Mouse (Mus musculus): Measurements from ENCODE around the gene Umod. TPM values are rescaled to one million over a fixed set of nuclear protein-coding genes. Genes with fewer than 3 reads are reported as not detected.

Gene Umod
- total RNA-seq, 1 experiment from 2014 or later, result not detected

- no peak for ATAC-seq (ENCODE audit: extremely low read depth, insufficient number of reproducible peaks, low FRiP score, poor library complexity, severe bottlenecking)
These were observed 19.9 kb downstream of the Umod start, which contains the start of gene Gp2 for GRCm38 (mm10) chr7:119459185-119459584. Gene Gp2 (minus strand): TSS chr7:119459285.

GRCm38 (mm10) chr7:119454192-119454591 is 24.9 kb downstream of the Umod start:
- ATAC-seq (ENCODE audit: extremely low read depth, insufficient number of reproducible peaks, low FRiP score, poor library complexity, severe bottlenecking), result no peak

- ATAC-seq (ENCODE audit: extremely low read depth, insufficient number of reproducible peaks, low FRiP score, poor library complexity, severe bottlenecking), result no peak
These were observed 35.2 kb downstream of the Umod start for GRCm38 (mm10) chr7:119443849-119444248.

GRCm38 (mm10) chr7:119441938-119442337 is 37.1 kb downstream of the Umod start:
- no peak for ATAC-seq (ENCODE audit: extremely low read depth, insufficient number of reproducible peaks, low FRiP score, poor library complexity, severe bottlenecking)

- no peak for ATAC-seq (ENCODE audit: extremely low read depth, insufficient number of reproducible peaks, low FRiP score, poor library complexity, severe bottlenecking)
These were observed 51.9 kb downstream of the Umod start for GRCm38 (mm10) chr7:119427180-119427616.

- no peak for ATAC-seq (ENCODE audit: extremely low read depth, insufficient number of reproducible peaks, low FRiP score, poor library complexity, severe bottlenecking)
These were observed 58.4 kb downstream of the Umod start for GRCm38 (mm10) chr7:119420730-119421129.

GRCm38 (mm10) chr7:119418523-119418922 is 60.6 kb downstream of the Umod start:
- no peak for ATAC-seq (ENCODE audit: extremely low read depth, insufficient number of reproducible peaks, low FRiP score, poor library complexity, severe bottlenecking)

Other genes starting within 250 kb of the Umod start
- gene Gp2, start 20.0 kb downstream of the Umod start, total RNA-seq (2017), result not detected in 2 replicates
- not detected in 2 replicates for gene Acsm5, start 40.2 kb upstream of the Umod start, total RNA-seq (2017)
- gene Pdilt, start 44.2 kb upstream of the Umod start, total RNA-seq (2017), result not detected in 2 replicates
- under 0.01 TPM in 1 of 2 replicates, not detected in the other for gene Acsm2, start 75.1 kb upstream of the Umod start, total RNA-seq (2017)
- gene Acsm1, start 127.7 kb upstream of the Umod start, total RNA-seq (2017), result not detected in 2 replicates
- gene Acsm4, start 210.7 kb upstream of the Umod start, total RNA-seq (2017), result not detected in 2 replicates
- 45.3 and 46.3 TPM in 2 replicates for gene Thumpd1, start 241.5 kb upstream of the Umod start, total RNA-seq (2017)

Data from neutrophil, adult 5-6 weeks (primary cell).